Mouse (Mus musculus): ENCODE data around the gene Rap1gap2. TPM values are rescaled to one million over a fixed set of nuclear protein-coding genes. Genes with fewer than 3 reads are reported as not detected.

Rap1gap2 gene
- total and polyA plus RNA-seq, 3 experiments = 55.4 to 79.8 (median 76.6) TPM

GRCm38 (mm10) chr11:74459651-74460050 lies 151.1 kb downstream of the Rap1gap2 start:
- in situ Hi-C loops (cut with MboI; ENCODE audit: low pct_ligation_motif_present, low pct_unique_long_range_greater_than_20kb, low sequenced_read_pairs) = no loop called here
- H3K27ac ChIP-seq (ENCODE audit: insufficient read depth, low read depth) = no peak overlapping the region

GRCm38 (mm10) chr11:74458400-74458799 lies 152.3 kb downstream of the Rap1gap2 start:
- H3K9ac ChIP-seq (ENCODE audit: insufficient read depth, low read depth) = no peak overlapping the region
- H3K79me2 ChIP-seq (replicated peaks; ENCODE audit: control insufficient read depth, extremely low read depth, insufficient read depth, poor library complexity, severe bottlenecking) = peaks cover 32% of the 10 kb centered on the region; the same call in 1 of the 2 replicates
- no peaks in the 10 kb centered on the region for H3K27me3 ChIP-seq (replicated peaks)
- H3K4me1 ChIP-seq (ENCODE audit: control insufficient read depth in 1 of 2, insufficient read depth in 2 of 2) = peaks cover 18 to 86% of the 10 kb centered on the region in 2 experiments
- peaks cover 29 to 79% of the 10 kb centered on the region in 2 experiments for H3K36me3 ChIP-seq (replicated peaks in 1 of 2; ENCODE audit: control insufficient read depth in 1 of 2, insufficient read depth in 1 of 2, low read length in 1 of 2)
- no peak for TF ChIP-seq RCOR1 (conservative IDR thresholded peaks at IDR 0.05; ENCODE audit: low read depth, low read length)
- no peak for TF ChIP-seq GABPA (IDR thresholded peaks at IDR 0.05; ENCODE audit: insufficient replicate concordance, low read depth, low read length)
- TF ChIP-seq BHLHE40 (IDR thresholded peaks at IDR 0.05; ENCODE audit: low read depth, low read length) = no peak
- no peak for TF ChIP-seq HCFC1 (IDR thresholded peaks at IDR 0.05; ENCODE audit: low read depth, low read length)
- TF ChIP-seq MAFK (IDR thresholded peaks at IDR 0.05; ENCODE audit: insufficient replicate concordance, low read length) = no peak
- TF ChIP-seq E2F4 (IDR thresholded peaks at IDR 0.05; ENCODE audit: insufficient replicate concordance, low read depth, low read length) = no peak
- H3K9me3 ChIP-seq (replicated peaks; ENCODE audit: low read length) = peaks cover 4% of the 10 kb centered on the region
- in situ Hi-C loops (cut with MboI; ENCODE audit: low pct_ligation_motif_present, low pct_unique_long_range_greater_than_20kb, low sequenced_read_pairs) = no loop called here
- H3K4me3 ChIP-seq (replicated peaks in 1 of 3; ENCODE audit: low read depth in 2 of 3, low read length in 2 of 3, poor library complexity in 1 of 3) = no peak overlapping the region
- H3K27ac ChIP-seq (ENCODE audit: insufficient read depth, low read depth) = no peak overlapping the region
- dilution Hi-C loops (cut with MboI; ENCODE audit: extremely low pct_ligation_motif_present, extremely low pct_unique_long_range_greater_than_20kb, low sequenced_read_pairs) = no loop called here
- H3K4me2 ChIP-seq (ENCODE audit: insufficient read depth, low read depth, poor library complexity, severe bottlenecking) = no peak overlapping the region
- DNase-seq (ENCODE audit: extremely low read depth) = no peak

More at GRCm38 (mm10) chr11:74459651-74460050, 151.1 kb downstream of the Rap1gap2 start:
- dilution Hi-C loops (cut with MboI; ENCODE audit: extremely low pct_ligation_motif_present, extremely low pct_unique_long_range_greater_than_20kb, low sequenced_read_pairs) = no loop called here
- Histone ChIP-seq H3K9me3 (replicated peaks; ENCODE audit: low read length) (peaks cover 4% of the 10 kb centered on the region), H3K79me2 (replicated peaks; ENCODE audit: control insufficient read depth, extremely low read depth, insufficient read depth, poor library complexity, severe bottlenecking) (peaks cover 36% of the 10 kb centered on the region; the same call in 1 of the 2 replicates), H3K4me2 (ENCODE audit: insufficient read depth, low read depth, poor library complexity, severe bottlenecking) (no peak overlapping the region), H3K36me3 (replicated peaks in 1 of 2; ENCODE audit: control insufficient read depth in 1 of 2, insufficient read depth in 1 of 2, low read length in 1 of 2) (peaks cover 27 to 78% of the 10 kb centered on the region in 2 experiments), H3K4me3 (replicated peaks in 1 of 3; ENCODE audit: low read depth in 2 of 3, low read length in 2 of 3, poor library complexity in 1 of 3) (no peak overlapping the region), H3K27me3 (replicated peaks) (no peaks in the 10 kb centered on the region), H3K4me1 (ENCODE audit: control insufficient read depth in 1 of 2, insufficient read depth in 2 of 2) (peaks cover 19 to 85% of the 10 kb centered on the region in 2 experiments), H3K9ac (ENCODE audit: insufficient read depth, low read depth) (no peak overlapping the region)
- TF ChIP-seq ZMIZ1 (IDR thresholded peaks at IDR 0.05; ENCODE audit: low read depth, low read length) = no peak
- no peak for TF ChIP-seq ELF1 (IDR thresholded peaks at IDR 0.05; ENCODE audit: low read depth, low read length)
- no peak for TF ChIP-seq MAZ (IDR thresholded peaks at IDR 0.05; ENCODE audit: low read depth, low read length)
- no peak for TF ChIP-seq MXI1 (IDR thresholded peaks at IDR 0.05; ENCODE audit: low read depth, low read length)
- TF ChIP-seq CHD1 (IDR thresholded peaks at IDR 0.05; ENCODE audit: low read depth, low read length) = no peak
- TF ChIP-seq SIN3A (IDR thresholded peaks at IDR 0.05; ENCODE audit: low read length) = no peak
- no peak for TF ChIP-seq UBTF (IDR thresholded peaks at IDR 0.05; ENCODE audit: low read depth, low read length)
- TF ChIP-seq CTCF (conservative IDR thresholded peaks at IDR 0.05 in 1 of 2, IDR thresholded peaks at IDR 0.05 in 1 of 2; ENCODE audit: low read depth in 2 of 2, low read length in 2 of 2) = no peak
- no peak for TF ChIP-seq POLR2AphosphoS2 (IDR thresholded peaks at IDR 0.05; ENCODE audit: low read depth, low read length)
- no peak for TF ChIP-seq POLR2A (IDR thresholded peaks at IDR 0.05; ENCODE audit: low read depth, low read length)
- TF ChIP-seq HCFC1 (IDR thresholded peaks at IDR 0.05; ENCODE audit: low read depth, low read length) = no peak
- DNase-seq (ENCODE audit: extremely low read depth) = peak; percentile 50
